9 mouse cellular contexts compared by ENCODE assay signal in genomic region chr5:103629111-103629764, GRCm38 (mm10). TPM values are rescaled to one million over a fixed set of nuclear protein-coding genes. Genes with fewer than 3 reads are reported as not detected.
DNase-seq lines count a peak whose midpoint lies in the region; ATAC-seq and TF ChIP-seq lines count a peak whose summit lies in the region.
"Had no signal": no experiment of that assay in that cellular context is flagged by ENCODE, and none has a peak within 500 bp of the region (broad histone marks: within the 10 kb centered on the region; RNA-seq: fewer than 3 reads in every experiment).

TSS of gene Slc10a6 (minus strand) at chr5:103629403.

- H3K4me2 ChIP-seq in hindbrain, embryonic 16.5 days (ENCODE audit: low read length): peak within 1 kb of the TSS; percentile 27
- no peak within 1 kb of the TSS for H3K4me2 ChIP-seq in neural tube, embryonic 15.5 days

- H3K9ac ChIP-seq in hindbrain, embryonic 16.5 days (ENCODE audit: low read depth, low read length): no peak within 1 kb of the TSS
- H3K9ac ChIP-seq in neural tube, embryonic 15.5 days (replicated peaks): no peak within 1 kb of the TSS

- peak within 1 kb of the TSS; percentile 90 for H3K27ac ChIP-seq in gastrocnemius, adult 2 months
- H3K27ac ChIP-seq in hindbrain, embryonic 16.5 days (ENCODE audit: low read depth, low read length): no peak within 1 kb of the TSS
- H3K27ac ChIP-seq in left cerebral cortex, adult 2 months: no peak within 1 kb of the TSS
- peak within 1 kb of the TSS; percentile 10; the same call in 1 of the 2 replicates for H3K27ac ChIP-seq in neural tube, embryonic 15.5 days (replicated peaks)

- TF ChIP-seq CTCF in gastrocnemius, adult 2 months (IDR thresholded peaks at IDR 0.05): no peak
- no peak for TF ChIP-seq CTCF in left cerebral cortex, adult 2 months (IDR thresholded peaks at IDR 0.05)

- no peaks in the 10 kb centered on the region for H3K9me3 ChIP-seq in hindbrain, embryonic 16.5 days (ENCODE audit: control insufficient read depth, low read length)
- H3K9me3 ChIP-seq in neural tube, embryonic 15.5 days (replicated peaks): no peaks in the 10 kb centered on the region

- DNase-seq in cerebellum, adult 18-20 months: peak; percentile 6 to 16
- no peak for DNase-seq in cerebellum, adult 11 months
- peak; percentile 90 for DNase-seq in adipocyte (ENCODE audit: low spot score)
- DNase-seq in gastrocnemius, adult 2 months: peak; percentile 90
- DNase-seq in left cerebral cortex, adult 2 months (ENCODE audit: extremely low spot score in 1 of 2, low spot score in 2 of 2): peak; percentile 29 to 40
- no peak for DNase-seq in embryo, embryonic 11 days

- no peaks in the 10 kb centered on the region for H3K36me3 ChIP-seq in hindbrain, embryonic 16.5 days (ENCODE audit: control insufficient read depth, insufficient read depth, low read length)
- no peaks in the 10 kb centered on the region for H3K36me3 ChIP-seq in neural tube, embryonic 15.5 days

- H3K4me3 ChIP-seq in gastrocnemius, adult 2 months: peak within 1 kb of the TSS; percentile 65
- H3K4me3 ChIP-seq in hindbrain, embryonic 16.5 days (ENCODE audit: low read length): no peak within 1 kb of the TSS
- H3K4me3 ChIP-seq in left cerebral cortex, adult 2 months: no peak within 1 kb of the TSS
- no peak within 1 kb of the TSS for H3K4me3 ChIP-seq in neural tube, embryonic 15.5 days (replicated peaks)

- 0 out of 2 replicates have a peak, but pooled peaks cover 8% of the 10 kb centered on the region for H3K4me1 ChIP-seq in hindbrain, embryonic 16.5 days (ENCODE audit: control insufficient read depth, insufficient read depth, low read depth, low read length)
- H3K4me1 ChIP-seq in neural tube, embryonic 15.5 days: peaks cover 15% of the 10 kb centered on the region

- ATAC-seq in hindbrain, embryonic 16.5 days: peak; percentile 88
- peak; percentile 81 for ATAC-seq in neural tube, embryonic 15.5 days (ENCODE audit: low FRiP score)

- WGBS in hindbrain, embryonic 16.5 days: 51% methylated on average over 17 of the region's 17 CpGs
- 54% methylated on average over 17 of the region's 17 CpGs for WGBS in neural tube, embryonic 15.5 days

- no peaks in the 10 kb centered on the region for H3K27me3 ChIP-seq in hindbrain, embryonic 16.5 days (replicated peaks; ENCODE audit: control insufficient read depth, insufficient read depth, low read length)
- no peaks in the 10 kb centered on the region for H3K27me3 ChIP-seq in neural tube, embryonic 15.5 days (replicated peaks)

- intact Hi-C loops in gastrocnemius, adult 2 months (cut with DNase I): no loop called here
- intact Hi-C loops in left cerebral cortex, adult 2 months (cut with DNase I): no loop called here

RNA-seq across cellular contexts. Expression of gene Slc10a6, which starts in this region (rescaled TPM):
- 1 to 10 TPM in 1 of 2 experiments, under 1 TPM in 1; 0.89 to 3.5 TPM for total RNA-seq in gastrocnemius, adult 2 months (2021)
- 0.32 and 0.34 TPM in 2 replicates for polyA plus RNA-seq in hindbrain, embryonic 16.5 days (2015; fragmentation: Nextera tagmentation; extraction: Ambion mirVana)
- under 1 TPM in 1 of 2 experiments, not detected in 1; 0.21 TPM for total RNA-seq in left cerebral cortex, adult 2 months (2021)
- 0.36 and 0.38 TPM in 2 replicates for polyA plus RNA-seq in neural tube, embryonic 15.5 days (2015; fragmentation: Nextera tagmentation; extraction: Ambion mirVana)
- total RNA-seq: neutrophil, adult 5-6 weeks had no signal

Comparison
In these comparisons a context has a peak if more than half of its experiments do, and no peak if none do; other contexts are left out.
1. DNase-seq: peak in cerebellum, adult 18-20 months (2 of 2), adipocyte (single experiment) and gastrocnemius, adult 2 months (single experiment); none in cerebellum, adult 11 months (single experiment) and embryo, embryonic 11 days (single experiment).
2. Peak in ATAC-seq and H3K4me2 ChIP-seq in hindbrain, embryonic 16.5 days; RNA of the gene not detected or under 1 TPM.
3. Peak in DNase-seq in left cerebral cortex, adult 2 months; RNA of the gene not detected or under 1 TPM.
4. Peak in ATAC-seq and H3K27ac ChIP-seq in neural tube, embryonic 15.5 days; RNA of the gene not detected or under 1 TPM.